ENCODE assay signal across 8 mouse cellular contexts in the genomic region with DNA sequence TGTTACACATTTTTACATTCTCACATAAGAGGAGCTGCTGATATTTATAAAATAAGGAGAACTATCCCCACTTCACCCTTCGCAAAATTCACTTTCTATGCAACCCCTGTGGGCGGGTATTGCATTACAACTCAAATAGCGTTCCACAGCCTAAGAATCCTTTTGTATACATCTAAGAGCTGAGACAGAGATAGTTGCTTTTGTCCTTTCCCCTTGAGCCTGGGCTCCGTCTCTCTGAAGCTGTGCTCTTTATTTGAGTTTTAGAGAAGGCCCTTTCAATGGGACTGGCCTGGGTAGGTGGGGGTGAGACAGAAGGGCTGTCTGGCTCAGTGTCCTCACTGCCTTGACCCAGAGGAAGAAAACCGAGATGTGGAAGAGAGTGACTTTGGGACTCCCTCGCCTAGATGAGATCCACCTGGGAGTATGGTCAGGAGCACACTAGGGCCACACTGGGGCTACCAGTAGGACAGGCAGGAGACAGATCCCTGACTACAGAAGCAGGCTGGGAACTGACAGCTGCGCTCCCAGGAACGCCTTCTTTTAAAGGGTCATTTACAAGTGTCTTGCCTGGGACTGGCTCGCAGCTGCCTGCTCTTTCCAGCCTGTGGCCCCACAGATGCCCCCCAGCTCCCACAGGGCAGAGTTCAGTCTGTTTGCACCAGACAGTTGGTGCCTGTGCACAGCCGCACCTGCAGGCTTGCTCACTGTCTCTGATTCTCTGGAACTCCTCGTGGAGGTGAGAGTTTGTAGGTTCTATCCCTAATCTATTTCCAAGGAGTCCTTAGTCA.
DNase-seq lines count a peak whose midpoint lies in the region; ATAC-seq and TF ChIP-seq lines count a peak whose summit lies in the region.

No protein-coding gene starts in this region.

- peak overlapping the region; percentile 52 for H3K4me3 ChIP-seq in heart, embryonic 13.5 days
- H3K4me3 ChIP-seq in forebrain, postnatal 0 days (ENCODE audit: low read depth, low read length), result peak overlapping the region; percentile 34
- H3K4me3 ChIP-seq in neural tube, embryonic 14.5 days (ENCODE audit: low read depth, low read length), result peak overlapping the region; percentile 25

- no peaks in the 10 kb centered on the region for H3K36me3 ChIP-seq in heart, embryonic 13.5 days
- H3K36me3 ChIP-seq in forebrain, postnatal 0 days (ENCODE audit: insufficient read depth), result no peaks in the 10 kb centered on the region
- H3K36me3 ChIP-seq in neural tube, embryonic 14.5 days (ENCODE audit: control insufficient read depth, insufficient read depth, low read length), result no peaks in the 10 kb centered on the region

- H3K4me2 ChIP-seq in heart, embryonic 13.5 days, result peak overlapping the region; percentile 79
- H3K4me2 ChIP-seq in forebrain, postnatal 0 days (ENCODE audit: low read depth), result peak overlapping the region; percentile 80
- H3K4me2 ChIP-seq in neural tube, embryonic 14.5 days (ENCODE audit: low read depth, low read length), result peak overlapping the region; percentile 71

- peaks cover 16% of the 10 kb centered on the region for H3K4me1 ChIP-seq in heart, embryonic 13.5 days
- H3K4me1 ChIP-seq in forebrain, postnatal 0 days (ENCODE audit: insufficient read depth), result peaks cover 7% of the 10 kb centered on the region; the same call in 1 of the 2 replicates
- H3K4me1 ChIP-seq in neural tube, embryonic 14.5 days (ENCODE audit: control insufficient read depth, insufficient read depth, low read length), result peaks cover 9% of the 10 kb centered on the region

- intact Hi-C loops in heart, postnatal 36 days (cut with DNase I), result no loop called here

- H3K9ac ChIP-seq in heart, embryonic 13.5 days, result peak overlapping the region; percentile 80
- H3K9ac ChIP-seq in forebrain, postnatal 0 days, result peak overlapping the region; percentile 54; the same call in 1 of the 2 replicates
- peak overlapping the region; percentile 55 for H3K9ac ChIP-seq in neural tube, embryonic 14.5 days (replicated peaks; ENCODE audit: low read depth, low read length)

- peak; percentile 31; the same call in 1 of the 2 replicates for TF ChIP-seq CTCF in forebrain, postnatal 0 days (IDR thresholded peaks at IDR 0.05; ENCODE audit: low read depth)

- no peak overlapping the region for H3K27ac ChIP-seq in heart, embryonic 13.5 days (replicated peaks)
- H3K27ac ChIP-seq in forebrain, postnatal 0 days (ENCODE audit: low read depth, low read length), result no peak overlapping the region
- H3K27ac ChIP-seq in neural tube, embryonic 14.5 days (ENCODE audit: low read depth, low read length), result no peak overlapping the region

- 31% methylated on average over 11 of the region's 11 CpGs for WGBS in heart, embryonic 13.5 days
- 22% methylated on average over 11 of the region's 11 CpGs for WGBS in forebrain, postnatal 0 days
- WGBS in neural tube, embryonic 14.5 days, result 9% methylated on average over 11 of the region's 11 CpGs

- no peak for DNase-seq in heart, postnatal 36 days
- peak; percentile 46 for DNase-seq in forebrain, postnatal 0 days
- DNase-seq in kidney, postnatal 4 days, result peak; percentile 41 to 68
- no peak for DNase-seq in right cerebral cortex, postnatal 14 days
- no peak for DNase-seq in adrenal gland, postnatal 10 days
- DNase-seq in spleen, postnatal 10 days (ENCODE audit: low spot score in 2 of 2), result no peak

- H3K9me3 ChIP-seq in heart, embryonic 13.5 days, result no peaks in the 10 kb centered on the region
- H3K9me3 ChIP-seq in forebrain, postnatal 0 days (ENCODE audit: low read length), result no peaks in the 10 kb centered on the region
- H3K9me3 ChIP-seq in neural tube, embryonic 14.5 days (ENCODE audit: control insufficient read depth, low read length), result no peaks in the 10 kb centered on the region

- no peak for ATAC-seq in heart, embryonic 13.5 days (ENCODE audit: extremely low read depth, insufficient number of reproducible peaks, low FRiP score, low TSS enrichment)
- ATAC-seq in forebrain, postnatal 0 days, result peak; percentile 62
- ATAC-seq in neural tube, embryonic 14.5 days (ENCODE audit: low read depth), result peak; percentile 50; the same call in 1 of the 2 replicates

- H3K27me3 ChIP-seq in heart, embryonic 13.5 days (replicated peaks), result peaks cover 22% of the 10 kb centered on the region
- no peaks in the 10 kb centered on the region for H3K27me3 ChIP-seq in forebrain, postnatal 0 days (ENCODE audit: insufficient read depth, low read length)
- H3K27me3 ChIP-seq in neural tube, embryonic 14.5 days (ENCODE audit: control insufficient read depth, insufficient read depth, low read length), result no peaks in the 10 kb centered on the region

Comparison
In these comparisons a context has a peak if more than half of its experiments do, and no peak if none do; other contexts are left out.
1. DNase-seq: peak in forebrain, postnatal 0 days (single experiment) and kidney, postnatal 4 days (2 of 2); none in heart, postnatal 36 days (0 of 2), right cerebral cortex, postnatal 14 days (single experiment), adrenal gland, postnatal 10 days (single experiment) and spleen, postnatal 10 days (0 of 2).
2. Peak in every context shown above with its lines, with median percentiles within 50 percentile points of each other: H3K4me2 ChIP-seq, H3K4me3 ChIP-seq and H3K9ac ChIP-seq.